Mouse (Mus musculus): ENCODE data around the gene Acsl1. TPM values are rescaled to one million over a fixed set of nuclear protein-coding genes. Genes with fewer than 3 reads are reported as not detected.

Acsl1 gene
- 10 to 100 TPM; 47.8 to 50.2 TPM for total RNA-seq (2021)
- long read RNA-seq, experiment 1, transcript Acsl1-201 (21 exons, 3,897 nt), result major isoform, 7 of 23 reads
- long read RNA-seq, experiment 1, partial matches to known transcripts, result 1 of 23 reads
- long read RNA-seq, experiment 1, other reads (novel, unspliced or antisense), result 8 of 23 reads
- long read RNA-seq, experiment 2, transcript Acsl1-201 (21 exons, 3,897 nt), result major isoform, 13 of 23 reads
- long read RNA-seq, experiment 2, partial matches to known transcripts, result 1 of 23 reads
- long read RNA-seq, experiment 2, other reads (novel, unspliced or antisense), result 7 of 23 reads

- peak; percentile 94 to 97 for DNase-seq (ENCODE audit: low spot score in 2 of 2)
These were observed at the start of gene Acsl1 for GRCm38 (mm10) chr8:46470792-46471781. Gene Acsl1, plus strand, starts transcription at chr8:46471037.

GRCm38 (mm10) chr8:46421515-46421914, 49.3 kb upstream of the Acsl1 start:
- DNase-seq (ENCODE audit: low spot score in 2 of 2), result no peak

GRCm38 (mm10) chr8:46427940-46428339, 42.9 kb upstream of the Acsl1 start:
- DNase-seq (ENCODE audit: low spot score in 2 of 2), result no peak

GRCm38 (mm10) chr8:46429871-46430270, 41.0 kb upstream of the Acsl1 start:
- DNase-seq (ENCODE audit: low spot score in 2 of 2), result no peak

DNA sequence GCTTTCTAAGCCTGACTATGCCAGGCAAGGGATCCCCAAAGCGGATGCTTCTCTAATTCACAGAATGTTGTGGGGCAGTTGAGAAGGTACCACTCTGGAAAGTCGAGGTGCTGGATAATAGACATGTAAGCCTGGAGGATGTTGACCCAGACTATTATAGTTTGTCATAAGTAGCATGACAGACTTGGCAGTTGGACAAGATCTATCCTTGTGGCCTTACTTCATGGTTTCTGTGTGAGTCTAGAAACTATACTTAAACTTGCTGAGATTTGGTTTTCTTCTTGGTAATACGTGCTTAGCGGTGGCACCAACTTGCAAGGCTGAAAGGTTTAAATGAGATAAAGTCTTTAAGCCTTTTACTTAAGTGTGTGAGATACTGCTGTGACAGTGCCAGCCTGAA, 38.9 kb upstream of the Acsl1 start:
- DNase-seq (ENCODE audit: low spot score in 2 of 2), result no peak

- no peak for DNase-seq (ENCODE audit: low spot score in 2 of 2)
These were observed 38.3 kb upstream of the Acsl1 start for GRCm38 (mm10) chr8:46432581-46432980.

DNA sequence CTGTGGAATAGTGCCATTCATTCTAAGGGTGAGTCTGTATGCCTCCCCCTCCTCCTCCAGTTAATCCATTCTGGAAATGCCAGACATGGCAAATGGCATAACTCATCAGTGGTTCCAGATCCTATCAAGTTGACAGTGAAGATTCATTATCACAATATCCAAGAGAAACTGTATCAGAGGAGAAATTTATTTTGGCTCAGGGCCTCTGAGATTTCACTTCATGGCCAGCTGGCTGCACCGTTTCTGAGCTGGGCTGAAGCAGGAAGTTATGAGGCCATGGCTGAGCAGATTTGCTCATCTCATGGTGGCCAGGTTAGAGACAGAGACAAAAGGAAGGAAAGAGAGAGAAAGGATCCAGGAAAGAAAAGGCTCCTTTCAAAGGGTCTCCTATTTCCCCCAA, 37.2 kb upstream of the Acsl1 start:
- DNase-seq (ENCODE audit: low spot score in 2 of 2), result no peak

GRCm38 (mm10) chr8:46438491-46438890, 32.3 kb upstream of the Acsl1 start:
- DNase-seq (ENCODE audit: low spot score in 2 of 2), result no peak

- no peak for DNase-seq (ENCODE audit: low spot score in 2 of 2)
These were observed 24.6 kb upstream of the Acsl1 start for GRCm38 (mm10) chr8:46445964-46446915.

- DNase-seq (ENCODE audit: low spot score in 2 of 2), result no peak
These were observed 23.5 kb upstream of the Acsl1 start for GRCm38 (mm10) chr8:46447334-46447733.

DNA sequence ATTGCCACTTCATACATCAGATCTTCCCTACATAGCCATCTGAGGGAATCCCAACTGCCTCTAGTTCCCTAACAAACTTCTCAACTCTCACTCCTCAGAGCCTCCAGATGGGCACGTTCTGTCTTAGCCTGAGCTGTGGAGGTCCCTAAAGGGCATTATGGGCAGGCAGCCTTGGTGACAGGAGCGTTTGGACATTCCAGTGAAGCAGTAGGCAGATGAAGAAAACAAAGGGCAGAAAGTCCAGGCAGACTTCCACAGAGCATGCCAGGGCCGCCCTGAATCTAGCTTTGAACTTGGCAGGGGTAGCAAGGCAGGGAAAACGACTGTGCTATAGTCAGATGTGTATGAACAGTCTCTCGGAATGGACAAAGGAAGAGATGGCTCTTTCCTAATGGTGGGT, 22.2 kb upstream of the Acsl1 start:
- DNase-seq (ENCODE audit: low spot score in 2 of 2), result no peak

GRCm38 (mm10) chr8:46449063-46449462, 21.8 kb upstream of the Acsl1 start:
- DNase-seq (ENCODE audit: low spot score in 2 of 2), result no peak

DNA sequence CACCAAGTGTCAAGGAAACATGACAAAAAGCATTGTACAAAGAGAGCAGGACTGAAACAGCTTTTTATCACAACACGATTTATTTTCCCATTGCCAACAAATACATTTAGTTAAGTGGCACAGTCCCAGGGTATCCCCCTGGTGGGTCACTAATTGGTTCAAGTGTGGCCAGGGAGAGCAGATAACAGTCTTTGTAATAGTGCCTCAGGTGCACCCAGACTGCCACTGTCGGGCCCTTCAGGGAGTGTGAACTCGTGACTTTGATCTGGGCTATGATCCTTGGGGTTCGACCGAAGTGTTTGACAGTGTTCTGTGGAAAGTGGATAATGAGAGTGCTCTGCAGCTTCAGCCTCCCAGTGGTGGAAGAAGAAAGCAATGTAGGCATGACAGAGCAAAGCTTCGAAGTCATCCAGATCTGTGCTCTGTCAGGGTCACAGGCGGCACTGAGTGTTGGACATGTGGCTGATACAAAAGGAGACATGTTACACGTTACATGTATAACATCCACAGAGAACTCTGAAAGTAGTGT, 21.1 kb upstream of the Acsl1 start:
- DNase-seq (ENCODE audit: low spot score in 2 of 2), result no peak

DNA sequence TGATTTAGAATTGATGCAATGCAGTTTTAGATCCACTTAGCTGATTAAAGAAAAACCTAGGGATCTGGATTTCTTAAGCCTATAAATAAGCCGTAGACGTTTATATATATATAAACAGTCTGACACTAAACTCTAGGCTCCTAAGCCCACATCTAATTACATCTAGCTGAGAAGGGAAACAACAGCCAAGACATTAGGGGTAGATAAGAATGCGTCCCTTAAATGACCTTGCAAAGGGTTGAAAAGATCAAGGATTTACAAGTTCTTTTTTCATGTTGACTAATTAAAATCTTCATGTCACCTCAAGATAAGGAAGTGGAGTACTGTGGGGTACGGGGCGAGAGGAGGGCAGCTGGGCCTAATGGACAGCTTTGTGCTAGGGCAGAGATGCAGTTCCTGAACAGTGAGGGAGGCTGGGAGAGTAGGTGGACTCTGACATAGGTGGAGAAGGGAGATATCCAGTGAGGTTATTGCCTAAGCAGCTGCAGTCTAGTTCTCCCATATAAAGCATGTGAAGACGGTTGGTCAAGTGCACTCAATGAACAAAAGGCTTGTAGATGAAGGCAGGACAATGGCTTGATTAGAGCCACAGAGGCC, 12.5 kb upstream of the Acsl1 start:
- DNase-seq (ENCODE audit: low spot score in 2 of 2), result no peak

GRCm38 (mm10) chr8:46468400-46468799, 2.4 kb upstream of the Acsl1 start:
- DNase-seq (ENCODE audit: low spot score in 2 of 2), result no peak

DNA sequence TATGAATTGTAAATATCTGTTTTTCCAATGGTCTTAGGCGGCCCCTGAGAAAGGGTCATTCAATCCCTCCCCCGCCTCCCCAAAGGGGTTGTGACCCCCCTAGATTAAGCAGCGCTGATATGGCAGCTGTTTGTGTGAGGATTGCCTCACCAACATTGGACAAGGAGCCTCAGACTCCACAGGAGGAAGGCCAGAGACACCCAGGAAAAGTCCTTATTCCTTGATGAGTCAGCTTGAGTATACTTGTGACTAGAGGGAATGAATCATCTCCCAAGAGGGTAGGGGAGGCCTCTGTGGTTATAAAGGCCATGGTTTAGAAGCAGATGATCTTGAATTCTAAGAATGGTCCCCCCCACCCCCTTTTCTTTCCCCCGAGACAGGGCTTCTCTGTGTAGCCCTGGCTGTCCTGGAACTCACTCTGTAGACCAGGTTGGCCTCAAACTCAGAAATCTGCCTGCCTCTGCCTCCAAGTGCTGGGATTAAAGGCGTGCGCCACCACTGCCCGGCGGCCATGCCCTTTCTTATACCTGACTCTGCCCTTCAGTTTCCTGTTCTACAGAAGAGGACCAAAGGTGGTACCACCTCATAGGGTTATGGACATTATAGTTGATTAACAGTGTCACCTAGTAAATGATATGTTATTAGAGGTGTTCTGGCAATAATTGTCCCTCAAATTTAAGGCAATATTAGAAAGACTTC, 1.6 kb upstream of the Acsl1 start:
- no peak for DNase-seq (ENCODE audit: low spot score in 2 of 2)

GRCm38 (mm10) chr8:46470091-46470791, 596 bp upstream of the Acsl1 start:
- no peak for DNase-seq (ENCODE audit: low spot score in 2 of 2)

GRCm38 (mm10) chr8:46471926-46472485, 1.2 kb downstream of the Acsl1 start:
- DNase-seq (ENCODE audit: low spot score in 2 of 2), result no peak

- DNase-seq (ENCODE audit: low spot score in 2 of 2), result no peak
These were observed 3.3 kb downstream of the Acsl1 start for GRCm38 (mm10) chr8:46474120-46474519.
